Mouse (Mus musculus) liver, embryonic 12.5 days (tissue): ENCODE data around the gene Neurl3. TPM values are rescaled to one million over a fixed set of nuclear protein-coding genes. Genes with fewer than 3 reads are reported as not detected.

ENCODE experiments used
- ATAC-seq: fragments of 200-750 bp; cut with Nextera tagmentation; 2 replicates; pipeline ENCODE4 v1.8.0; 2017; ENCODE audit warnings: moderate number of reproducible peaks, mild to moderate bottlenecking, moderate library complexity
- H3K27ac ChIP-seq: fragments of 300-500 bp; sonication (generic); 2 replicates; pipeline ENCODE4 v1.5.1; 2016; ENCODE audit warnings: mild to moderate bottlenecking
- H3K27me3 ChIP-seq: fragments of 300-500 bp; sonication (generic); replicated peaks from 2 replicates; pipeline ENCODE4 v1.6.1; 2016; ENCODE audit warnings: mild to moderate bottlenecking, moderate library complexity
- H3K36me3 ChIP-seq: fragments of 300-500 bp; sonication (generic); 2 replicates; pipeline ENCODE4 v1.6.1; 2016; ENCODE audit warnings: mild to moderate bottlenecking, moderate library complexity
- H3K4me1 ChIP-seq: fragments of 300-500 bp; sonication (generic); 2 replicates; pipeline ENCODE4 v1.6.1; 2016
- H3K4me2 ChIP-seq: fragments of 300-500 bp; sonication (generic); 2 replicates; pipeline ENCODE4 v1.6.1; 2016; ENCODE audit warnings: mild to moderate bottlenecking, moderate library complexity
- H3K4me3 ChIP-seq: fragments of 300-500 bp; sonication (generic); 2 replicates; pipeline ENCODE4 v1.5.1; 2016; ENCODE audit warnings: mild to moderate bottlenecking, moderate library complexity
- H3K9ac ChIP-seq: fragments of 300-500 bp; sonication (generic); 2 replicates; pipeline ENCODE4 v1.6.1; 2016; ENCODE audit warnings: mild to moderate bottlenecking, moderate library complexity
- H3K9me3 ChIP-seq: fragments of 300-500 bp; sonication (generic); replicated peaks from 2 replicates; pipeline ENCODE4 v1.6.1; 2016; ENCODE audit warnings: mild to moderate bottlenecking, moderate library complexity
- WGBS: fragments of 180-500 bp; shearing (Covaris S2); methylation state at CpG from one replicate; pipeline ENCODE4 v1.1.7; 2016; ENCODE audit not compliant: insufficient replicate concordance; 5-methylcytosine and 5-hydroxymethylcytosine counted together
- polyA plus RNA-seq: library from polyadenylated mRNA; unstranded; fragments of >200 nt; fragmentation: Nextera tagmentation; extraction: Ambion mirVana; gene quantifications from 2 replicates; pipeline ENCODE4 v1.2.1, GENCODE M21; 2016

Neurl3 gene
- polyA plus RNA-seq, 1 experiment from 2014 or later, result 3.7 TPM

DNA sequence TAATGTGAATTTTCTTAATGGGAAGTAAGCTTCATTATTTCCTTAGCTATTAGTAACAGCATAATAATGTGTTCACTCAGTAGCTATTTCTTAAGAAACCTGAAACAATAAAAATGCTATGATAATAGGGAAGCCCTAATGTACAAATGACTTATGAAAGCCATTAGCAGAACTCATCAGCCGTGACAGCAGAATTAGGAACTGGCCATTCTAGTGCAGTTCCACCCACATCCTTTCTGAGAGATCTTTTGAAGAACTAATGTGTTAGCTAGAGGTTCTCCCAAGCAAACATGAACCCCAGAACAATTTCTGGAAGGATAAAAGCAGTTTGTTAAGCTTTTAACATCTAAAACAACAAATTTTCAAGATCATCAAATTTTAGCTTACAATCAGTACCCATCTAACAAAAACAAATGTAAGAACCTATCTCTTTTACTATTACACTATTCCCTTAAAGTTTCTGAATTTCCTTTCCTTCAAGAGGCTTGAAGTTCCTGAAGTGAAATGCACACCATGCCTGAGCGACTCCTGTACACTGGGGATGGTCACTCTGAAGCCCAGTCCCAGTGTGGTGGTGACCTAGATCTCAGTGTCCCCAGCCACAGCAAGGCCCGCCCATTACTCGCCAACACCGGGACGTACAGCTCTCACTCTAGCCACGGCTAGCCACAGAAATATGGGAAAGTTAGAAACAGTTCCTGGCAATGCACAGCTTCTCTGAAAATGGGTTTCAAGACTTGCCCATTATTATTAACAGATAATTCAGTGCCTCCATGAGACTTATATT, 43.4 kb downstream of the Neurl3 start:
- Histone ChIP-seq H3K27me3 (no peaks in the 10 kb centered on the region), H3K4me3 (no peak overlapping the region), H3K4me1 (no peaks in the 10 kb centered on the region), H3K9ac (no peak overlapping the region), H3K4me2 (no peak overlapping the region), H3K9me3 (no peaks in the 10 kb centered on the region), H3K36me3 (peaks cover 78% of the 10 kb centered on the region), H3K27ac (no peak overlapping the region)
- no peak for ATAC-seq
- 66% methylated on average over 7 of the region's 7 CpGs for WGBS

DNA sequence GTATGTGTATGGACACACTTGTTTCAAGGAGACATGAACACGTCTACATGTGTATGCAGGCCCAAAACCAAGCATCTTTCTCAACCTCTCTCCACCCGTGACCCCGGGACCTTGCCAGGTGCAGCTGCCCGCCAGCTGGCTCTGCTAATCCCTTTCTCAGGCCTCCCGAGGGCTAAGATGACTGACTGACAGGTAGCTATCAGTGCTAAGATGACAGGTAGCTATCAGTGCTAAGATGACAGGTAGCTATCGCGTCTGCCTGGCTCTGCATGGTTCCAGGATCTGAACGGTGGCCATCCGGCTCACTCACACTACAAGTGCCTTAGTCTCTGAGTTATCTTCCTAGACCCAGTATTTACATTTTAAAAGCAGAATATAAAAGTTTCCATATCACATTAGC, 46.0 kb downstream of the Neurl3 start:
- WGBS, result 81% methylated on average over 9 of the region's 9 CpGs
- peaks cover 85% of the 10 kb centered on the region for H3K36me3 ChIP-seq

DNA sequence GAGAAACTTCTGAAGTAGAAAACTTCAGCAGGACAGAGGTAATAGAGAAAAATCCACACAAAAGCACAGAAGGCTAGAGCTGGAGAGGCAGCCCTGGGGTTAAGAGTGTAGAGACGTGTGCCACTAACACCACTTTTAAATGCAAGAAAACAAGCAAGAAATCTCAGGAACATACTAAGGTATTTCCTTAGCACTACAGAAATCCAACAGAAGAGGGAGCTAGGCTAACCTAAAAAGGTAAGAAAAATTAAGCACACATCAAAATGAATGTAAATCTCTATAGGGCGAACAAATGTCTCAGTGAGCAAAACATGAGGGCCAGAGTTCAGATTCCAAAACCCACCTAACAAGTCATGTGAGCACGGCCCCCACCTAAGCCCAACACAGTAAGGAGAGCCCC, 49.8 kb downstream of the Neurl3 start:
- no peaks in the 10 kb centered on the region for H3K9me3 ChIP-seq
- H3K4me2 ChIP-seq, result no peak overlapping the region
- H3K36me3 ChIP-seq, result peaks cover 90% of the 10 kb centered on the region
- H3K4me3 ChIP-seq, result no peak overlapping the region
- no peaks in the 10 kb centered on the region for H3K4me1 ChIP-seq
- no peak for ATAC-seq
- H3K9ac ChIP-seq, result no peak overlapping the region
- H3K27me3 ChIP-seq, result no peaks in the 10 kb centered on the region
- no peak overlapping the region for H3K27ac ChIP-seq
- 86% methylated on average over 3 of the region's 3 CpGs for WGBS

More for the DNA sequence above, 46.0 kb downstream of the Neurl3 start:
- H3K4me1 ChIP-seq, result no peaks in the 10 kb centered on the region
- no peak for ATAC-seq
- H3K27ac ChIP-seq, result no peak overlapping the region
- no peaks in the 10 kb centered on the region for H3K9me3 ChIP-seq
- no peak overlapping the region for H3K4me2 ChIP-seq
- no peak overlapping the region for H3K9ac ChIP-seq
- H3K4me3 ChIP-seq, result no peak overlapping the region
- no peaks in the 10 kb centered on the region for H3K27me3 ChIP-seq

Other genes starting within 250 kb of the Neurl3 start
- gene Hs6st1, start 206.3 kb downstream of the Neurl3 start, polyA plus RNA-seq, result 21.9 and 23.6 TPM in 2 replicates
- gene Uggt1, start 30.0 kb downstream of the Neurl3 start, polyA plus RNA-seq, result 28.5 and 29.0 TPM in 2 replicates
- 2.3 and 3.4 TPM in 2 replicates for gene Arid5a, start 33.1 kb upstream of the Neurl3 start, polyA plus RNA-seq
- gene Kansl3, start 94.5 kb upstream of the Neurl3 start, polyA plus RNA-seq, result 20.3 and 20.7 TPM in 2 replicates
- gene Fer1l5, start 97.6 kb upstream of the Neurl3 start, polyA plus RNA-seq, result 0.35 and 0.37 TPM in 2 replicates
- gene Lman2l, start 170.6 kb upstream of the Neurl3 start, polyA plus RNA-seq, result 20.9 and 22.8 TPM in 2 replicates
- 3.8 and 4.0 TPM in 2 replicates for gene Cnnm4, start 196.9 kb upstream of the Neurl3 start, polyA plus RNA-seq
- 1.3 and 1.5 TPM in 2 replicates for gene Cnnm3, start 237.2 kb upstream of the Neurl3 start, polyA plus RNA-seq